Mouse (Mus musculus) heart, adult 2 months (tissue): ENCODE results near the gene Actg1.

Experiments
- EP300 ChIP-seq: fragments of 200-500 bp; IDR thresholded peaks from 2 replicates; pipeline ENCODE4 v1.6.1; 2011; ENCODE audit warnings: low read depth, low read length, control low read depth; ENCODE audit not compliant: insufficient read depth
- POLR2A ChIP-seq: fragments of 200-500 bp; IDR thresholded peaks from 2 replicates; pipeline ENCODE4 v1.6.1; 2011; ENCODE audit warnings: mild to moderate bottlenecking, low read depth, low read length, control low read depth; ENCODE audit not compliant: insufficient read depth

- TF ChIP-seq POLR2A (no peak), EP300 (no peak)
These were observed 28.2 kb upstream of the Actg1 start for GRCm38 (mm10) chr11:120376302-120377160.
